In the genomic region with DNA sequence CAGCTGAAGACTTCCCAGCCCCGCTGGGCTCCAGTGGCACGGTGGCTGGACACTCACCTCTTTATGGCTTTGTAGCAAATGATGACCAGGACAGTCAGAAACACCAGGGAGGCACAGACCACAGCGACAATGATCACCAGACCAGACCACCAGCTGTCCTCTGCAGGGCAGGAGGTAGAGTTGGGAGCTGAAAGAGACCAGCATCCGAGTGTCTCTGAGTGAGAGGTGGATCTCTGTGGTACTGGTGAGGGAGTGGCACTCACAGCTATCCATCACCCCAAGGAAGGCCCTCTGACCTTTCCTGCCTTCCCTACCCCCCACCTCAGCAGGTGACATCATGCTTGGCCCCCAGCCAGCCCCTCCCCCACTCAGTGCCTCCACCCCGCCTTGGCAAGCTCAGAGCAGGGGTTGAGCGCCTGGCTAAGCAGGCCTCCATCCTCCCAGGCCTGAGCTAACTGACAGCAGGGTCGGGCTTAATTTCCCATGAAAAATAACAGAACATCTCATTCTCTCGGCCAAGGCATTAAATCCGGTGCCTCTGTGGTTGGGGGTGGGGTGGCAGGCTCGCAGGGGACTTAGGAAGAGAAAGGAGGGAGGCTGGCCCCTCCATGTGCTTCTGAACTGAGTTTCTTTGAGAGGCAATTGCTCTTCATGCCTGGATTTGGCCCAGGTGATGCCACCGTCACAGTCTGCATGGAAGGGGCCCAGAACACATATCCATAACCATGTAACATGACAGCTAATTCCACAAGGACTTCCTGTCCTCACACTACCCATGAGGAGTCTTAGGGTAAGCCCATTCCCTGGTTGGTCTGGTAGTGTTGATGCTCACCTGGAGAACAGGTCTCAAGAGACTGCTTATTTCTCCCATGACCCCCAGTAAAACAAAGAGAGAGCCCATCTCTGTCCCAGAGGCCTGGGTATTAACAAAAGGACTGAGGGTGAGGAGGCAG, we compare ENCODE assay signal across 8 mouse cellular contexts. TPM values are rescaled to one million over a fixed set of nuclear protein-coding genes. Genes with fewer than 3 reads are reported as not detected.
DNase-seq lines count a peak whose midpoint lies in the region; ATAC-seq and TF ChIP-seq lines count a peak whose summit lies in the region.

No protein-coding gene starts in this region.

- H3K36me3 ChIP-seq in embryonic facial prominence, embryonic 14.5 days (ENCODE audit: control insufficient read depth, insufficient read depth, low read length): no peaks in the 10 kb centered on the region
- H3K36me3 ChIP-seq in midbrain, embryonic 13.5 days: no peaks in the 10 kb centered on the region
- no peaks in the 10 kb centered on the region for H3K36me3 ChIP-seq in thymus, adult 2 months (ENCODE audit: control insufficient read depth, insufficient read depth, low read length)

- H3K9ac ChIP-seq in embryonic facial prominence, embryonic 14.5 days (ENCODE audit: low read depth, low read length): no peak overlapping the region
- H3K9ac ChIP-seq in midbrain, embryonic 13.5 days (replicated peaks): no peak overlapping the region

- no peak for TF ChIP-seq POLR2A in thymus, adult 2 months (IDR thresholded peaks at IDR 0.05; ENCODE audit: control insufficient read depth, extremely low read depth, insufficient read depth, low read length, poor library complexity)

- no peak overlapping the region for H3K4me2 ChIP-seq in embryonic facial prominence, embryonic 14.5 days (ENCODE audit: low read depth, low read length)
- H3K4me2 ChIP-seq in midbrain, embryonic 13.5 days (replicated peaks): 0 out of 2 replicates have a peak overlapping the region, but pooled peaks have one; percentile 1

- no peaks in the 10 kb centered on the region for H3K4me1 ChIP-seq in embryonic facial prominence, embryonic 14.5 days (ENCODE audit: control insufficient read depth, insufficient read depth, low read length)
- peaks cover 22% of the 10 kb centered on the region for H3K4me1 ChIP-seq in midbrain, embryonic 13.5 days (replicated peaks)
- H3K4me1 ChIP-seq in thymus, adult 2 months (replicated peaks; ENCODE audit: control insufficient read depth, insufficient read depth, low read length): no peaks in the 10 kb centered on the region

- H3K4me3 ChIP-seq in embryonic facial prominence, embryonic 14.5 days (ENCODE audit: low read depth, low read length): no peak overlapping the region
- no peak overlapping the region for H3K4me3 ChIP-seq in midbrain, embryonic 13.5 days (replicated peaks)
- no peak overlapping the region for H3K4me3 ChIP-seq in thymus, adult 2 months (ENCODE audit: control insufficient read depth, insufficient read depth, low read length)

- 19% methylated on average over 10 of the region's 11 CpGs for WGBS in embryonic facial prominence, embryonic 14.5 days
- 17% methylated on average over 11 of the region's 11 CpGs for WGBS in midbrain, embryonic 13.5 days
- WGBS in thymus, adult 2 months: 46% methylated on average over 11 of the region's 11 CpGs

- peak; percentile 71; the same call in 1 of the 2 replicates for ATAC-seq in embryonic facial prominence, embryonic 14.5 days (ENCODE audit: low read depth)
- ATAC-seq in midbrain, embryonic 13.5 days: peak; percentile 83

- H3K9me3 ChIP-seq in embryonic facial prominence, embryonic 14.5 days (ENCODE audit: control insufficient read depth, low read length): no peaks in the 10 kb centered on the region
- H3K9me3 ChIP-seq in midbrain, embryonic 13.5 days: no peaks in the 10 kb centered on the region

- no peak overlapping the region for H3K27ac ChIP-seq in embryonic facial prominence, embryonic 14.5 days (replicated peaks; ENCODE audit: low read depth, low read length)
- peak overlapping the region; percentile 56 for H3K27ac ChIP-seq in midbrain, embryonic 13.5 days
- H3K27ac ChIP-seq in thymus, adult 2 months (ENCODE audit: control insufficient read depth, insufficient read depth, low read length): no peak overlapping the region

- peak; percentile 28 for DNase-seq in cerebellum, adult 9-11 months
- no peak for DNase-seq in cerebellum, adult 11 months
- DNase-seq in NIH3T3 (ENCODE audit: low read depth): peak; percentile 6
- peak; percentile 50 for DNase-seq in embryonic facial prominence, embryonic 14.5 days (ENCODE audit: low spot score)
- DNase-seq in kidney, adult 18-20 months: peak; percentile 12
- no peak for DNase-seq in thymus, adult 2 months
- no peak for DNase-seq in lung, postnatal 14 days

- TF ChIP-seq CTCF in thymus, adult 2 months (IDR thresholded peaks at IDR 0.05; ENCODE audit: borderline replicate concordance, control insufficient read depth, extremely low read depth, insufficient read depth, low read length, poor library complexity): no peak

- no peaks in the 10 kb centered on the region for H3K27me3 ChIP-seq in embryonic facial prominence, embryonic 14.5 days (replicated peaks; ENCODE audit: control insufficient read depth, insufficient read depth, low read length)
- H3K27me3 ChIP-seq in midbrain, embryonic 13.5 days: no peaks in the 10 kb centered on the region
- H3K27me3 ChIP-seq in thymus, adult 2 months (ENCODE audit: control insufficient read depth, insufficient read depth, low read length): no peaks in the 10 kb centered on the region

RNA-seq across cellular contexts. Expression of a gene that starts 39.1 kb away (rescaled TPM):
- 0.57 and 1.9 TPM in 2 replicates for polyA plus RNA-seq in embryonic facial prominence, embryonic 14.5 days (2014; fragmentation: Nextera tagmentation; extraction: Ambion mirVana)
- 1.6 and 2.1 TPM in 2 replicates for polyA plus RNA-seq in midbrain, embryonic 13.5 days (2015; fragmentation: Nextera tagmentation; extraction: Ambion mirVana)
- polyA plus RNA-seq in thymus, adult 2 months (2012; rRNA removed): 0.17 TPM in 1 of 2 replicates, not detected in the other

Comparison
In these comparisons a context has a peak if more than half of its experiments do, and no peak if none do; other contexts are left out.
1. DNase-seq: peak in cerebellum, adult 9-11 months (single experiment), NIH3T3 (single experiment), embryonic facial prominence, embryonic 14.5 days (single experiment) and kidney, adult 18-20 months (single experiment); none in cerebellum, adult 11 months (single experiment), thymus, adult 2 months (single experiment) and lung, postnatal 14 days (single experiment).